Mouse (Mus musculus) heart, postnatal 4 days (tissue): ENCODE results near the gene Gm12184. TPM values are rescaled to one million over a fixed set of nuclear protein-coding genes. Genes with fewer than 3 reads are reported as not detected.
"Not testable (repeated sequence)": the region's sequence is repeated elsewhere in the genome, so short reads cannot be mapped to it uniquely, and the experiment has no call there.

Experiments used
- DNase-seq: peaks from one replicate; pipeline ENCODE4 v3.0.0; 2021
- total RNA-seq, 2 experiments: library from RNA; stranded (reverse); gene quantifications; 2 replicates each; pipeline ENCODE4 v1.2.3; 2021

Gm12184 gene
- total RNA-seq, 2 experiments from 2014 or later: 4.8 to 5.1 TPM

DNA sequence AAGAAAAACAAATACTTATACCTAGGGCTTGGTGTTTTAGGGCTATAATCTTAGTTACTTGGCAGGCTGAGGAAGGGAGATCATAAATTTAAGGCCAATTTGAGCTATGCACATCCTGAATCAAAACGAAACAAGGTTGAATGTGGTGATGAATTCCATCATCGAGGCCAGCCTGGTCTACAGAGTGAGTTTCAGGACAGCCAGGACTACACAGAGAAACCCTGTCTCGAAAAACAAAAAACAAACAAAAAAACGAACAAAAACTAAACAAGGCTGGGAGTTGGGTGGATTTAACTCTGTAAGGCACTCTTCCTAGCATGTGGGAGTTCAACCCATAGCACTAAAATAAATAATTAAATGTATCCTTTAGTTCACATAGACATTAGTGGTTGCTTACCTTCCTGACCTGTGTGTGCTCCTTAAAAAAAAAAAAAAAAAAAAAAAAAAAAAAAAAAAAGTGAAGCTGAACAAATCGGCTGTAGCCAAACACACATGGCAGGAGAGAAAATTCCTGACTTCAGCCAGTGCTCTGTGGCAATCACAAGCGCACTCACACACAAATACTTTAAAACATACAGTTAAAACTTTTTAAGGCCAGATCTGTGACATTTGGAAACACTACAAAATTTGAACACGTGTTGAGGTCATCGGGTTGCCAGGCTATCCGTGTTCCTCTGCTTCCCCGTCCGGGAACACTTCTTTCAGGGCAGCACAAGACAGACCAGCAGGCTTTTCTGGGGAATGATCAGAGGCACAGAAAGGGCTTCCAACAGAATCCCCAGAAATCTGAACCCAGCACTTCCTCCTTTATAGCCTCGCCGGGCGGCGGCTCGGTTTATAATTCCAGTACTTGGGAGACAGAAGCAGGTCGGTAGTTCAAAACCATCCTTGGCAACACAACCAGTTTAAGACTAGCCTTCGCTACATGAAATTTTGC, 27.2 kb downstream of the Gm12184 start:
- no peak for DNase-seq

DNA sequence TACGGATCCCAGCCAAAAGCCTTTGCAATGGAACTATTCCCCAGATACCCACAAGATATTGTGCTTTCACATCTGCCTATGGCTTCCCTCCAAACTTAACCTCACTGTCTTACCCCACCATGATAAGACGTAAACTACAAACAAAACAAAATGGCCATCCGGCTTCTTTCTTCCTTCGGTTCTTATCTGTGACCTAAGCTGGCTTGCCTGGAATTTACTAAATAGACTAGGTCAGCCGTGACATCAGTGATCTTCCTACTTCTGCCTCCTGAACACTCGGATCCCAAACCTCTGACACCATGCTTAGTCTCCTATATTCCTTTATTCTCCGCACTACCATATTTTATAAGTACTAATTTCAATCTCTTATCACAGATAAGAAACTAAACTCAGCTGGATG, 28.1 kb downstream of the Gm12184 start:
- no peak for DNase-seq

DNA sequence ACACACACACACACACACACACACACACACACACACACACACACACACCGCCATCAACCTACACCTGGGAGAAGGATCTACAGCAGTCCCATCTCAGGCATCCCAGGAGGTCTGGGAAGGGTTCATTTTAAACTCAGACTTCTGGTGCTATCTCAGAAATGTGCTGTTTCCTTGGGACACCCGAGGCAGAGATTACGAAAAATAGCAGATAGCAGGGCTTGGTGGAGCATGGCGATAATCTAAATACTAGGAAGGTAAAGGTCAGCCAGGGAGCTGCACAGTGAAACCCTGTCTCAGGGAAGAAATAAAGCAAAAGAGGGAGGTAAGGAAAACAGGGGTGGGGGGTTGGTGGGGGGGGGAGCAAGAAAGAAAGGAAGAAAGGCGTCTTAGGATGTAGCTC, 29.2 kb downstream of the Gm12184 start:
- DNase-seq: no peak

DNA sequence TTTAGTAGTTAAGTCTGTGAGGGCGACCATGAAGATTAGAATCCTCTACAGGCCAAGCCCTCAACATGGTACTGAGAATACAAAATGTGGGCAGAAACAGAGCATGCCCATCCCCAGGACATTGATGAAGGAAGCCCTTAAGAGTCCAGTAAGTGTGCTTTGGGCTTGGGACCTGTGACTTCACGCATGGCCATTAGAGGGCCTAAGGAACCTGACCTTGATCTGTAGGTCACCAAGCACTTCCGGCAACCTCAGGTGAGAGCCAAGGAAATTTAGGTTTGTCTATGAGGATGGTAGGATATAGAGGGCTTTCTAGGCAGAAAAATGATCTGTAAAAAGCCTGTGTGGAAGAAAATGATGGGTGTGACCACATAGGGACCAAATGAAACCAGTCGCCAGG, 30.2 kb downstream of the Gm12184 start:
- DNase-seq: no peak

DNA sequence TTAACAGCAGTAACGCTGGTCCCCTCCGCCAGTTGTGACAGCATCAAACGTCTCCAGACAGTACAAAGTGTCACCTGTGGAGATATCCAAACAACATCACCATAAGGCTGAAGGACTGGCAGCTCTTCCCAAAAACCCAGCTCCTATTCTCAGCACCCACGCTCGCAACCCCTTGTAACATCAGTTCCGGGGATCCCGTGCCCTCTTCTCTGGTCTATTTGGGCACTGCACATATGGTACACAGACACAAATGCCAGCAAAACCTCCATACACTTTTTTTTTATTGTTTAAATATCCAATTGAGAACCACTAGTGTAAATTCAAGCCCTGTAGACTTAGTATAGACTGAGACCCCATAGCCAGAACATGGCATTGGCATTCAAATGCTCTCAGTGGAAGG, 31.2 kb downstream of the Gm12184 start:
- DNase-seq: peak; percentile 30

DNA sequence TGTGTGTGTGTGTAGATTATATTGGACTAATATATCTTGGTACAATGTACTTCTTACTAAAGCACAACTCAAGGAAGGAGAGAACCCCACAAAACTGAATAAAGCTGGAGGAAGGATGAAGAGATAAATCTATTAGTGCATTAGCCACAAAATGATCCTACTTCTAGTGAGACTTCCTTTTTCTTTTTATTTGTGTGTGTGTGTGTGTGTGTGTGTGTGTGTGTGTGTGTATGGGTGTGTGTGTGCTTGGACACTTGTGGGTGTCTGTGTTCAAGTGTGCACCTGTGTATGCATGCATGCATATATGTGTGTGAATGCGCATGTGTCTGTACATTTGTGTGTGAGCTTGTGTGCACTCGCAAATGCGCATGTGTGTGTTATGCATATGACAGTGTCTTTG, 33.3 kb downstream of the Gm12184 start:
- no peak for DNase-seq

DNA sequence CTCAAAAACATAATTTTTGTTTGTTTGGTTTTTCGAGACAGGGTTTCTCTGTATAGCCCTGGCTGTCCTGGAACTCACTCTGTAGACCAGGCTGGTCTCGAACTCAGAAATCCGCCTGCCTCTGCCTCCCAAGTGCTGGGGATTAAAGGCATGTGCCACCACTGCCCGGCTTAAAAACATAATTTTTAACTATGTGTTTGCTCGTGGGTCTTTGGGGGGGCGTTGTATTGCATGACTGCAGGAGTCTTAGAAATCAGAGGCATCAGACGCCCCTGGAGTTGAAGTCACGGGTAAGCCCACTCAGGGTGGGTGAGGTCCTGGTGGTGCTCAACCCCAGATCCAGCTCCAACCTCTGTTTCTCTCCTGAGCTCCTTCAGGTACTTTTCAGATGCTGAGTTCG, 34.6 kb downstream of the Gm12184 start:
- not testable (repeated sequence) for DNase-seq

DNA sequence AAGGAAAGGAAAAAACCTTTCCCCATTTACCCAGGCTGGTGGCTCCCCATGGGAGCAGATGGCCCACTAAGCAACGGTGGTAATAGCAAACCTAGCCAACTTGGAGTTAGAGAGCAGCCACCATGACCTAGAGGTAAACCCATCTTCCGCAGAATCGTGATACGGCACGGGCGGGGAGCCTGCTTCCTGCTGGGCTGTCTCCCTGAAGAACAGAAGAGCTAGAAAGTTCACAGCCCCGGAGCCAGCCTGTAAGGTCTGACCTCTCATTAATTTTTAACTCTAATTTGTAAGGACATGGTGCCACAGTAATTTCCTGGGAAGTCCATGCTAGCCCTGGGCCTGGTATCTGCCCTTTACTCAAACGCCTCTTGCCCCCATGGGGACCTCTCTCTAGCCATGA, 35.5 kb downstream of the Gm12184 start:
- no peak for DNase-seq

DNA sequence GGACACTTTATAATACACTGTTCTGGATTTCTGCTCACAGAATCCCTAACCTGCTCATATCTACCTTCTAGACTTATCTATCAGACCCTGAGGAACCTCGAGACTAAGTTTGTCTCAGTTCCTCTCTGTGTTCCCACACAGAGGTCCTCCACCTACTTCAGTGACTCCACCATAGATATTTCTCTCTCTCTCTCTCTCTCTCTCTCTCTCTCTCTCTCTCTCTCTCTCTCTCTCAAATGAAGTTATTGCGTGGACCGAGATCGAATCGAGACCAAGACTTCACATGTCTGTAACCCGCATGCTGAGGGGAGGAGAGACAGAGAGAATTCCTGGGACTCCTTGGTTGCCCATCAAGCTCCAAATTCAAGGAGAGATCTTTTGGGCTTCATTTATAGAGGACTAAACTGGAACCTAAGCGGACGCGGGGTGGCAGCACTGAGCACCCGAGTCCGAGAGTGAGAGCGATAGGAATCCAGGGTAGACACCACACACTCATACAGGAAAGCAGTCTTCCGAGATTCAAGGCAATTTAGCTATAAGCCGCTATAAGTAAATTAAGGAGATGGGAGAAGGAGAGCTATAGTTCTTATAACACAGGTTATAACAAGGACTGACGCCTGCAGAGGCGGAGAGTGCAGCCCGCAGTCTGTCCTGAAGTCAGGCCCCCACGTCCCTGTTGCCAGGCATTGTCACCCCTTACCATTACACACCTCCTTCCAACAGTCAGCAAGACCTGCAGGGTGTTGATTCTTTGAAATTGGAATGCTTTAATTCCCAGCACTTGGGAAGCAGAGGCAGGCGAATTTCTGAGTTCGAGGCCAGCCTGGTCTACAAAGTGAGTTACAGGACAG, 36.3 kb downstream of the Gm12184 start:
- DNase-seq: peak; percentile 91

DNA sequence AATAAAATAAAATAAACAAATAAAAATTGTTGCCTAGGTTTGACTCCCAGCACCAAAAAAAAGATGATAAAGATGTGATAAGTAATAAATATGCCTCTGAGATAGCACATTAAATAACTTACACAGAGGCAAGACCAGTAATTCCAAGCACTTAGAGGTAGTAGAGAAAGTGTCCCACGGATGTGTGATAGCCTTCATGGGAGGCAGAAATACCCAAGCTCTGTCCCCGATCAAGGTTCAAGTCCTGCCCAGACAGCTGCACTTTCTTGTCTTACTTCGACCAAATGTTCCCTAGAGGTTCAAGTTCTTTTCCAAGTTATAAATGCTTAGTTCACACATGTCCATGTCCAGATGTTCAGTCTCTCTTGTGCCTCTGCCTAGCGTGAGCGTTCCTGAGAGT, 37.2 kb downstream of the Gm12184 start:
- DNase-seq: no peak

DNA sequence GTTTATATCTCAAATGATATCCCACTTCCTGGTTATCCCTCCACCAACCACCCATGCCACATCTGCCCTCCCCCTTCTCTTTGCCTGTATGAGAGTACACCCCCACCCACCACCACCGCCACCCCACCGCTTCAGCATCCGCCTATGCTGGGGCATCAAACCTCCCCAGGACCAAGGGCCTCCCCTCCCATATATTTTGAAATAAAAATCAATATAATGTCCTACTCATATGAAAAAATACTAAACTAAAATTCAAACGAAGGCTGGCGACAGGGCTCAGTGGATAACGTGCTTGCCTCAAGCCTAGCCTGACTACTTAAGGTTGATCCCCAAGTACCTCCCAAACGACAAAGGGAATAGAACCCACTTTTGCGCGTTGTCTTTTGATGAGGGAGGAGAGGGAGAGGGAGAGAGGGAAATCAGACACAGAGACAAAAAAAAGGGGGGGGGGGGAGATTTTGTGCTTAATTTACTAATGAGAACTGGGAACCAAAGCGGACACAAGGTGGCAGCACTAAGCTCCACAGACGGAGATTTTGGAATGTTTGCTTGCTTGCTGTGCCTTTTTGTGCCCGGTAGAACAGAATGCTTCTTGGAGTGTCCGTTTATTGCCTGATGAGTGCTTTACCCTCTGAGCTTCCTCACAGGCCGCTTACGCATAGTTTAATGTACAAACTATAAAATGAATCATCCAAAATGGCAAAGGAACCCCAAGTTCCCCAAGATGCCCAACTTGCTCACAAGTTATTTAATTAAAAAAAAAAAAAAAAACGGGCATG, 38.0 kb downstream of the Gm12184 start:
- DNase-seq: peak; percentile 83

DNA sequence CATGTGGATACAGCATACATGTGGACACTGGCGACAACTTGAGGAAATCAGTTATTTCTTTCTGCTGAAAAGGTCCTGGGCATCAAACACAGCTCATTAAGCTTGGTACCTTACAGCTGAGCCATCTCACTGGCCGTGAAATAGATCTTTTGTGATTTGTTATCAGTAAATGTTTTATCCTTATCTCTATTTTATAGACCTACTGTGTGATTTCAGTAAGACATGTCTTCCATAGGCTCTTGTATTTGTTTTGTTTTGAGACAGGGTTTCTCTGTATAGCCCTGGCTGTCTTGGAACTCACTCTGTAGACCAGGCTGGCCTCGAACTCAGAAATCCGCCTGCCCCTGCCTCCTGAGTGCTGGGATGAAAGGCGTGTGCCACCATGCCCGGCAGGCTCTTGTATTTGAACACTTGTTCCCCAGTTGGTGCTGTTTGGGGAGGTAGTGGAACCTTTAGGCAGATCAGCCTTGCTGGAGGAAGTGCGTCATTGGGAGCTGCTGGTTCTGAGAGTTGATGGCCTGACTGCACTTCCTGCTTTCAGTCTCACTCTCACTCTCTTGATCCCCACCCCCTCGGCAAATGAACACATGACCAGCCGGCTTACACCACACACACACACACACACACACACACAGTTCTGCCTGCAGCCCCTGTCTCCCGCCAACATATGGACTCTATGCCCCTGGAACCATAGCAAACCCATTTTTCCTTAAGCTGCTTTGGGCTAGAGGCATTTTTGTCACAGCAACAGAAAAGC, 38.8 kb downstream of the Gm12184 start:
- peak; percentile 42 for DNase-seq

DNA sequence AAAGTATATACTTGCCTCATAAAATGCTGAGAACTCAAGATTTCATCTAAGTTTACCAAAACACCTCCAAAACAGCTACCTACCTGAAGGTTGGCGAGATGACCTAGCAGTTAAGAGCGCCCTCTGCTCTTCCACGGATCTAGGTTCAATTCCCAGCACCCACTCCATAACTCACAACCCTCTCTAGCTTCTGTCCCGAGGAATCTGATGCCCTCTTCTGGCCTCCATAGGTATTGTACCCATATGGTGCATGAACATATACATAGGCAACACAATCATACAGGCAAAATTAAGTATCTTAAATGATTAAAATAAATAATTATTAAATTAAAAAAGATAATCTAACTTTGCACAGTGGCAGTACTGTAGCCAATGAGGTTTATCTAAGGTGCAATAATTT, 44.2 kb downstream of the Gm12184 start:
- no peak for DNase-seq

DNA sequence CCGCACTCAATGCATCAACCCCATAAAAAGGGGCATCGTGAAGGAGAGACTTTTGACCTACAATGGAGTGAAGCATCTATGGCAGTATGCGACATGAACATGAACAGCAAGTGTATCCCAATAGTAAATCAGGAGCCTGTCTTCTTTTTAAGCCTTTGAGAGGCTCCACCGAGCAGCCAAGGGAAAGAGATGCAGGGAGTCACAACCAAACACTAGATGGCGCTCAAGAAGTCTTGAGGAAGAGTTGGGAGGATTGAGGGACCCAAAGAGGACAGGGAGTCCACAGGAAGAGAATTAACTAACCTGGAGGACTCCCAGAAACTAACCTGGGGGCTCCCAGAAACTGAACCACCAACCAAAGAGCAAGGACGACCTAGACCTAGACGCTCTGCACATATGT, 47.0 kb downstream of the Gm12184 start:
- DNase-seq: peak; percentile 42

DNA sequence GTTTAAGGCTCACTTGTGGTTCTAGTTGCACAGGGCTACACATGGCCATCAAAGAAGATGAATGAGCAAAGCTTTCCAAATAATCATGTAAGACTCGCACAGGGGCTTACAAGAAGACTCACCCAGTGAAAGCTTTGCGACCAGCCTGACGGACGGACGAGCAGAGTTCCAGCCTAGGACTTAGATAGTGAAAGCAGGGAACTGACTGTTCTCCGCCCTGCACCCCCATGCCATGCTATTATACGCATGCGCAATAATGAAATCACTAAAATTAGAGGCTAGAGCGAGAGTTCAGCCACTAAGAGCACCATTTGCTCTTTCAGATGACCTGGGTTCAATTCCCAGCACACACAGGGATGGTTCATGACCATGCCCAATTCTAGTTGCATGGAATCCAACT, 49.2 kb downstream of the Gm12184 start:
- DNase-seq: no peak

DNA sequence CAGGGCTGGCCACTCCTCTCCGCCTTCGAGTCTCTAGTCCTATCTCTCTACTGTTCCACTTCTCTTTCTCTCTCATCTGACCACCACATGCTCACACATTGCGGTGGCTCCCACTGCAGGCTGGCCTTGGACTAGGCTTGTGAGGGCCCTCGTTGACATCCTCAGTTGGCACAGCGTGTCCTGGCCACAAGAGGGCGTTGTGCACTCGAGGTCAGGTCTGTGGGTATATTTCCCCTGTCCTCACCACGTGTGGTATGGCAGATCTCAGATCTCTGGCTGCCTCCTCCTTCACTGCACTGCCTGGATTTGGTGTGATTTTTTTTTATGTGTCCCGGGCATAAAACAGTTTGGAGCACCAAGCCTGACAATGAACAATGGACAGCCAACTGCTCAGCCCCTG, 49.8 kb downstream of the Gm12184 start:
- peak; percentile 22 for DNase-seq

DNA sequence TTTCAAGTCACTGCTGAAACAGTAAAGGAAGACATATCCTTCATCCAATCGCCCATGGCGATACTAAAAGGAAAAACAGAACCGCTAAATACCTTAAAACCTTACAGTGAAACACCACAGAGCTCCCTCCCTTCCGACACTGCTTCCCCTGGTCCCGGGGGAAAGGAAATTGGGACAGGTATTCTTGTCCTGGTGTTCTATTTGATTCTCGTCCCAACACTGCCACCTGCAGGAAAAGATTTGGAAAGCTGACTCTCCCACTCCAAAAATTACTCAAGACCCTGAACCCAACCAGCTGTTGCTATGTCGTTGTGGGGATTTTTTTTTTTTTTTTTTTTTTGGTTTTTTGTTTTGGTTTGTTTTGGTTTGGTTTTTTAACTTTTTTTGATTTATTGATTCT, 51.0 kb downstream of the Gm12184 start:
- DNase-seq: peak; percentile 69

Other genes starting within 250 kb of the Gm12184 start
- 100 to 1,000 TPM; 642 to 663 TPM for gene Rack1, start 26.3 kb downstream of the Gm12184 start, total RNA-seq
- 10 to 100 TPM; 36.0 to 40.1 TPM for gene Trim41, start 9.3 kb downstream of the Gm12184 start, total RNA-seq
- gene Trim7, start 515 bp downstream of the Gm12184 start, total RNA-seq: 1 to 10 TPM; 5.3 to 5.5 TPM
- 1 to 10 TPM; 6.2 to 7.6 TPM for gene Irgm1, start 45.0 kb upstream of the Gm12184 start, total RNA-seq
- gene Gm5431, start 75.6 kb upstream of the Gm12184 start, total RNA-seq: under 1 TPM; 0.26 to 0.38 TPM
- 1 to 10 TPM; 2.0 to 3.0 TPM for gene Psme2b, start 119.5 kb upstream of the Gm12184 start, total RNA-seq
- under 1 TPM in 1 of 2 experiments, not detected in 1; 0.18 TPM for gene Olfr56, start 152.2 kb upstream of the Gm12184 start, total RNA-seq
- 1 to 10 TPM; 2.0 to 2.1 TPM for gene 9930111J21Rik1, start 152.7 kb upstream of the Gm12184 start, total RNA-seq
- gene Gm12185, start 165.6 kb upstream of the Gm12184 start, total RNA-seq: under 1 TPM; 0.07 to 0.29 TPM
- under 1 TPM; 0.21 to 0.27 TPM for gene Tgtp1, start 167.5 kb upstream of the Gm12184 start, total RNA-seq
- 1 to 10 TPM; 3.6 to 3.9 TPM for gene 9930111J21Rik2, start 224.6 kb upstream of the Gm12184 start, total RNA-seq
- not detected for gene Tgtp2, start 237.6 kb upstream of the Gm12184 start, total RNA-seq
- gene Ifi47, start 249.9 kb upstream of the Gm12184 start, total RNA-seq: 1 to 10 TPM; 1.4 to 1.6 TPM